Mouse (Mus musculus) heart, embryonic 10.5 days (tissue): ENCODE results near the gene Spred1. TPM values are rescaled to one million over a fixed set of nuclear protein-coding genes. Genes with fewer than 3 reads are reported as not detected.
"Not testable (repeated sequence)": the region's sequence is repeated elsewhere in the genome, so short reads cannot be mapped to it uniquely, and the experiment has no call there.

Experiments
- DNase-seq: peaks from one replicate; pipeline ENCODE4 v3.0.0-alpha.2; 2017; ENCODE audit warnings: low spot score
- H3K27ac ChIP-seq: fragments of 300-500 bp; sonication (generic); 2 replicates; pipeline ENCODE4 v1.5.1; 2016; ENCODE audit warnings: mild to moderate bottlenecking
- H3K27me3 ChIP-seq: fragments of 300-500 bp; sonication (generic); 2 replicates; pipeline ENCODE4 v1.6.1; 2016; ENCODE audit warnings: mild to moderate bottlenecking; ENCODE audit not compliant: poor library complexity, insufficient read depth, severe bottlenecking
- H3K36me3 ChIP-seq: fragments of 300-500 bp; sonication (generic); 2 replicates; pipeline ENCODE4 v1.6.1; 2016; ENCODE audit warnings: mild to moderate bottlenecking, moderate library complexity
- H3K4me1 ChIP-seq: fragments of 300-500 bp; sonication (generic); 2 replicates; pipeline ENCODE4 v1.6.1; 2016; ENCODE audit warnings: mild to moderate bottlenecking
- H3K4me3 ChIP-seq: fragments of 300-500 bp; sonication (generic); 2 replicates; pipeline ENCODE4 v1.5.1; 2016; ENCODE audit warnings: mild to moderate bottlenecking, moderate library complexity
- H3K9me3 ChIP-seq: fragments of 300-500 bp; sonication (generic); 2 replicates; pipeline ENCODE4 v1.6.1; 2016; ENCODE audit warnings: mild to moderate bottlenecking, moderate library complexity
- WGBS: fragments of 180-500 bp; shearing (Covaris S2); methylation state at CpG from one replicate; pipeline ENCODE4 v1.1.7; 2016; 5-methylcytosine and 5-hydroxymethylcytosine counted together
- polyA plus RNA-seq: library from polyadenylated mRNA; unstranded; fragments of >200 nt; fragmentation: Nextera tagmentation; extraction: Ambion mirVana; gene quantifications from 2 replicates; pipeline ENCODE4 v1.2.1, GENCODE M21; 2016

Gene Spred1
- polyA plus RNA-seq, 1 experiment from 2014 or later, result 7.0 TPM

DNA sequence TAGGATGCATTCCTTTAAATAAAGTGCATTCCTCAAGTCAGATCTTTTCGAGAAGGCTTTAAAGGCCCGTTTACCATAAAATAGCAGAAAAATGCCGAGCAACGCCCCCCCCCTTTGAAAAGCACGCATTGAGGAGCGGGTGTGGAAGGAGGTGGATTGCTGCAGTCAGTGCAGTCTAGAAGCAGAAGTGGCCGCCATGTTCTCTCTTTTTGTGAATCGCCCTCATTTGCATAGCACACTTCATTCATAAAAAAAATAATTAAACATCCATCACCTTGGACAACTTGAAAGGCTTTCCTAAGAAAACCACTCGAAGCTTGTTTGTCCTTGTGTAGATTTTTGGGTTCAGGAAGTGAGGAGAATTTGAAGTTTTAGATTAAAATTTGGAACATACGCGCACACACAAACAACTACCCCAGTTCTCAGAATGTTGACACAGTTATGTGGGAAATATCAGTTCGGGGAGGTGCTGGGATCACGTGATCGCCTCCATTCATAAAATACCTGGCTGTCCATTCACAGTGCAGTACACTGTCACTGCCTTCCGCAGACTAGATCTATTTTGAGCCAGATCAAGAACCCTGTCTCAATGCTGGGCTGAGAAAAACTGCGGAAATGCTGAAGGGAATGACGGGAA, 1.6 kb downstream of the Spred1 start:
- H3K9me3 ChIP-seq, result no peaks in the 10 kb centered on the region
- peaks cover 10% of the 10 kb centered on the region for H3K4me1 ChIP-seq
- peak; percentile 89 for DNase-seq
- peak overlapping the region; percentile 96 for H3K4me3 ChIP-seq
- H3K27me3 ChIP-seq, result no peaks in the 10 kb centered on the region
- no peaks in the 10 kb centered on the region for H3K36me3 ChIP-seq
- 8% methylated on average over 17 of the region's 17 CpGs for WGBS
- peak overlapping the region; percentile 99; the same call in 1 of the 2 replicates for H3K27ac ChIP-seq

DNA sequence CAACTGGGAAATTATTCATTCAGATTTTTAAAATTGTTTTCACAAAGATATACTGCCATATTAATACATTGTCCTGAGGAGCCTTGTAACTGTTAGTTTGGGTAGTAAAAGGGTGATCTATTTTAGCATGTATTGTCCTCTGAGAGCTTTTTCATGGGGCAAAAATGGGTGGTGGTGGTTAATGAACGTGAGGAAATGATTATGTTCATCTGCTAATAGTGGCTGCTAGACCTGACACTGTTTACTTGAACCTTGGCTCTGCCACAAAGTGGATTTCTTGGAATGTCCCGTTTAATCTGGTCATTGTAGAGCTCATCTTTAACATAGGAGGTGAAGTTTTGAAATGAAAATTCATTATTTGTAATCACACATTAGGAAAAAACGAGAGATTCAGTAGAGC, 2.5 kb downstream of the Spred1 start:
- Histone ChIP-seq H3K4me1 (peaks cover 16% of the 10 kb centered on the region), H3K9me3 (no peaks in the 10 kb centered on the region), H3K27ac (no peak overlapping the region), H3K36me3 (no peaks in the 10 kb centered on the region), H3K4me3 (peak overlapping the region; percentile 96), H3K27me3 (no peaks in the 10 kb centered on the region)
- no peak for DNase-seq
- WGBS, result 49% methylated on average over 3 of the region's 3 CpGs

DNA sequence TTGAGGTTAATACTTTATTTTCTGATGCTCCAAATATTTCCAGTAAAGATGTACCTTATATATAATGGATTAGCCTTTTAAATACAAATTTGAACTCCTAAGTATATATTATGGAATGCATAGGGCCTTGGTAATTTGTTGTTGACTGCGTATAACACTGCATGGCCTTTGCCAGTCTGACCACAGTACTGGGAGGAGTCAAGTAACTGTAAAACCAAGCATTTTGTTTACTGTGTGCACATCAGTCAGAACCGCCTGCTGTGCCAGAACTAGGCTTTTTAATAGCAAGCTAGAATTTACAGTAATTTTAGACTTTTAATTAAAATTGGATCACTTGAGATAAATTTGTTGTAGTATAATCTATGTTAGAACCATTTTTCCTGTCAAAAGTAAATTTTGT, 3.7 kb downstream of the Spred1 start:
- DNase-seq, result no peak
- no peaks in the 10 kb centered on the region for H3K36me3 ChIP-seq
- WGBS, result 83% methylated on average over 2 of the region's 2 CpGs

DNA sequence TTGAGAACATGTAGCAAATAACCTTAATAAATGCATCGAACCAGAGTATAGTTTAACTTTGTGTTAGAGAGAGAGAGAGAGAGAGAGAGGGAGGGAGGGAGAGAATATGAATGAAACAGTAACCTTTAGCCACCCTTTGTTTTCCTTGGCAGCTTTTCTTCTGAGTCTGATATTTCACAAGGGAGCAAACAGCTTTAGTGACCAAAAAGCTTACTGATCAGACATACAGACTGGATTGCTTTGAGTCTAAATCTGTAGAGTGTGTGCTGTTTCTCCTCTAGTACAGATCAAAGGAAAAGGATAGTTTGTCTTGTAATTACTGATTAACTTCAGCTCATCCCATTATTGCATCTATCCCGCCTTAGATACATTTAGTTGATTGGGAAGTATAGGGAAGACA, 8.0 kb downstream of the Spred1 start:
- 86% methylated on average over 2 of the region's 2 CpGs for WGBS
- Histone ChIP-seq H3K27me3 (no peaks in the 10 kb centered on the region), H3K4me1 (peaks cover 6% of the 10 kb centered on the region; the same call in 1 of the 2 replicates), H3K4me3 (no peak overlapping the region), H3K9me3 (no peaks in the 10 kb centered on the region), H3K27ac (no peak overlapping the region), H3K36me3 (peaks cover 3% of the 10 kb centered on the region; the same call in 1 of the 2 replicates)
- no peak for DNase-seq

More for the DNA sequence above, 3.7 kb downstream of the Spred1 start:
- H3K4me1 ChIP-seq, result peaks cover 6% of the 10 kb centered on the region; the same call in 1 of the 2 replicates
- H3K9me3 ChIP-seq, result no peaks in the 10 kb centered on the region
- no peak overlapping the region for H3K4me3 ChIP-seq
- no peak overlapping the region for H3K27ac ChIP-seq
- H3K27me3 ChIP-seq, result no peaks in the 10 kb centered on the region

DNA sequence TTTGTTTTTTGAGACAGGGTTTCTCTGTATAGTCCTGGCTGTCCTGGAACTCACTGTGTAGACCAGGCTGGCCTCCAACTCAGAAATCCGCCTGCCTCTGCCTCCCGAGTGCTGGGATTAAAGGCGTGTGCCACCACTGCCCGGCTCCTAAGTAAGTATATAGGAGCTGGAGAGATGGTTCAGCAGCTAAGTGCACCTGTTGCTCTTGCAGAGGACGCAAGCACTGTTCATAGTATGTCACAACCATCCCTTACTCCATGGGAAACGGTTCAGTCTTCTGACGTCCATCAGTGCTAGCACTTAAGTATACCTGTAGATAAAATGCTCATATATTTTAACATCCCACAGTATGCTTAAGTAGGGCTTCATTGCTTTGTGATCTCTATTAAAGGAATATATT, 9.9 kb downstream of the Spred1 start:
- not testable (repeated sequence) for H3K27me3 ChIP-seq

DNA sequence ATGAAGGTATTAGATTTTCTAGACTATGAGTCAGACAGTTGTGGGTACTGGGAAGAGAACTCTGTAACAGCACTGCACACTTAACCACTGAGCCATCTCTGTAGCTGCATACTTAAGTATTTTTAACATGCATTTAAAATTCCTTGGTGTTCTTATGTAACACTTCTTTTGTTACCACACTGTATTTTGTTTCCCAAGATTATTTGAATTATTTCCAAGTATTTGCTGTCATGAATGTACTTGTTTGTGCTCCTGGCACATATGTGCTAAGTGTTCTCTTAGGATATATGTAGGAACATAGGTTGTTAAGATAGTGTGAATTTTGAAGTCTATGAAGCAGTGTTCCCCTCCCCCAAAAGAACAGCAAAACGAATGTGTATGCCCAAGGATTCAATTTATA, 10.7 kb downstream of the Spred1 start:
- 74% methylated on average over 1 of the region's 1 CpGs for WGBS
- DNase-seq, result no peak
- no peaks in the 10 kb centered on the region for H3K27me3 ChIP-seq
- no peak overlapping the region for H3K4me3 ChIP-seq
- peaks cover 6% of the 10 kb centered on the region; the same call in 1 of the 2 replicates for H3K4me1 ChIP-seq
- H3K9me3 ChIP-seq, result no peaks in the 10 kb centered on the region
- H3K27ac ChIP-seq, result no peak overlapping the region
- H3K36me3 ChIP-seq, result peaks cover 3% of the 10 kb centered on the region; the same call in 1 of the 2 replicates

More for the DNA sequence above, 9.9 kb downstream of the Spred1 start:
- 90% methylated on average over 7 of the region's 7 CpGs for WGBS
- H3K36me3 ChIP-seq, H3K4me1 ChIP-seq, DNase-seq, H3K9me3 ChIP-seq, H3K4me3 ChIP-seq, H3K27ac ChIP-seq: not testable (repeated sequence)

DNA sequence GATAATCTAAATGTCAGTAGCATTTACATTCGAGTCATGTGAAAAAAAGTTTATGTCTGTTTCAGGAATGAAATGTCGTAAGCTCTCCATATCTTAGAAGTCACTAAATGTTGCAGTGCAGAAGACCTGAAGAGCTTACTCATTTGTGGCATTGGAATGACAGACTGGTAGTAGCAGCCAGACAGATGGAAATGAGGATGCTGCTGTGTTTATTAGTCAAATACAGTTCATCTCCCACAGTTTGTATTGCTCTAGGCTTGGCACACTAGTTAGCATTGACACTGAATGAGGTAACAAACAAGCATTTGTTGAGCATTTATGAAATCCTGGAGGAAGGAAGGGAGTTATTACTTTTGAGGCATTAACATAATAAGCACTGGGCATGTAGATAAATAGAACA, 12.4 kb downstream of the Spred1 start:
- H3K27me3 ChIP-seq, result no peaks in the 10 kb centered on the region
- 87% methylated on average over 2 of the region's 2 CpGs for WGBS
- peaks cover under 1% of the 10 kb centered on the region; the same call in 1 of the 2 replicates for H3K4me1 ChIP-seq
- no peaks in the 10 kb centered on the region for H3K9me3 ChIP-seq
- no peak for DNase-seq
- no peak overlapping the region for H3K27ac ChIP-seq
- H3K36me3 ChIP-seq, result peaks cover 3% of the 10 kb centered on the region; the same call in 1 of the 2 replicates
- H3K4me3 ChIP-seq, result no peak overlapping the region

DNA sequence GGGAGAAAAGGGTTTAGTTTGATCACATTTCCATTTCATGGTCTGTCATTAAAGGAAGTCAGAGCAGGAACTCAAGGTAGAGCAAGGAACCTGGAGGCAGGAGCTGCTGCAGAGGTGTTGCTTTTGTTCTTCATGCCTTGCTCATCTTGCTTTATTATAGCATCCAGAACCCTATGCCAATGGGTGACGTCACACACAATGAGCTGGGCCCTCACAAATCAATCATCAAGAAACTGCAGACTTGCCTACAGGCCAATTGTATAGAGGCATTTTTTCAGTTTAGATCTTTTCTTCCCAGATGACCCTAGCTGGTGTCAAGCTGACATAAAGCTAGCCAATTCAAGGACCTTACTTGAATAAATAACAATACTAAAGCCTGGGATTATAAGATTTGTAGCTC, 16.6 kb downstream of the Spred1 start:
- no peak overlapping the region for H3K4me3 ChIP-seq
- peaks cover 11% of the 10 kb centered on the region for H3K4me1 ChIP-seq
- no peak overlapping the region for H3K27ac ChIP-seq
- no peaks in the 10 kb centered on the region for H3K36me3 ChIP-seq
- WGBS, result 76% methylated on average over 1 of the region's 1 CpGs
- no peak for DNase-seq
- no peaks in the 10 kb centered on the region for H3K27me3 ChIP-seq
- no peaks in the 10 kb centered on the region for H3K9me3 ChIP-seq

DNA sequence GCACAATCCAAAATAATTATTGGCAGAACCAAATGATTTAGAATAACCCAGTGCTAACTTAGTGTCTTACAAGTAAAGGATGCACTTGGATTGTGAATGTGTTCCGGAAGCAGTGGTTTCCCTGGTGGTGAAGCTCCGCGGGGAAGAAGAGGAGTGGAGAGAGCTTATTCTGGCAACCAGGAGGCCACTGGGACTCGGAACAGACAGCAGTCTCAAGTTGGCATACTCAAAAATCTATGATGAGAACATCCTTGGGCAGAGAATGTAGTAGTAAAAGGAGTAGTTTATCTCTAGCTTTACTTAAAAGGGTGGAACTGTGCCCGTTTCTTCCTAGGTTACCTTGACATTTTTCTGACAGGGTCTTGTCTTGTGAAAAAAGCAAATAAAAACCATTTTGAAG, 17.8 kb downstream of the Spred1 start:
- WGBS, result 83% methylated on average over 5 of the region's 5 CpGs

DNA sequence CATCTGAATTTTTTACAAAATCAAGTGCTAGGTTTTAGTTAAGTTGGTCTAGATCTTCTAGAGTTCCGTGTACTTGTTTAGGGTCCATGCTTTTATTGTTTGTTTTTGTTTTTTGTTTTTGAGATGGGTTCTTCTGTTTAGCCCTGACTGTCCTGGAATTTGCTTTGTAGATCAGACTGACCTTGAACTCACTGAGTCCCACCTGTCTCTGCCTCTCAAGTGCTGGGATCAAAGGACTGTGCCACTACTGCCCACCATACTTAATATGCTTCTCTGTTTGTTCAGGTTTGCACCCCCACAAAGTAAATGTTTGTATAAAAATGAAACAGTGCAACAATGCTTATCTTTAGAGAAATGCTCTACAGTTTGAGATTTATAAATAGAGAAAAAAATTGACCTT, 18.8 kb downstream of the Spred1 start:
- DNase-seq, result no peak
- 76% methylated on average over 1 of the region's 1 CpGs for WGBS
- Histone ChIP-seq H3K9me3 (no peaks in the 10 kb centered on the region), H3K4me1 (peaks cover 24% of the 10 kb centered on the region), H3K27ac (no peak overlapping the region), H3K36me3 (no peaks in the 10 kb centered on the region), H3K27me3 (no peaks in the 10 kb centered on the region), H3K4me3 (no peak overlapping the region)

More for the DNA sequence above, 17.8 kb downstream of the Spred1 start:
- H3K27me3 ChIP-seq, result no peaks in the 10 kb centered on the region
- H3K36me3 ChIP-seq, result no peaks in the 10 kb centered on the region
- peaks cover 19% of the 10 kb centered on the region for H3K4me1 ChIP-seq
- no peaks in the 10 kb centered on the region for H3K9me3 ChIP-seq
- no peak overlapping the region for H3K4me3 ChIP-seq
- DNase-seq, result no peak
- no peak overlapping the region for H3K27ac ChIP-seq

DNA sequence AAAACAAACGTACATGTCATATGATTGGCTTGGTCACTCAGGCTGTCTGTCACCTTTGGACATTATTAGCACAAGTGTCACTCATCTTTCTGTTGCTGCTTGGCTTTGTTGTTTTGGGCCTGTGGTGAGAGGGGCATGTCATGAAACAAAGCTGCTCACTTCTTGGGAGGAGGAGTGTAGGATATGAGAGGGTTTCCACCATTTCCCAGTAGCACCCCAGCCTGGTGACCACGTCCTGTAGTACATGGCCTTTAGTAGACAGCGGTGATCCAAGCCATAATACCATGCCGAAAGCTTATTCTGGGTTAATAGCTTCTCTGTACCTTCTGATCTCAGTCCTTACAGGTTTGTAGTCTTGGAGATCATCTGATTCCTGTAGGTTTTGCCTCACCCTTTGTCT, 21.9 kb downstream of the Spred1 start:
- no peaks in the 10 kb centered on the region for H3K27me3 ChIP-seq
- no peaks in the 10 kb centered on the region for H3K9me3 ChIP-seq
- no peak overlapping the region for H3K27ac ChIP-seq
- 91% methylated on average over 4 of the region's 4 CpGs for WGBS
- no peak for DNase-seq
- H3K4me1 ChIP-seq, result peaks cover 24% of the 10 kb centered on the region
- no peaks in the 10 kb centered on the region for H3K36me3 ChIP-seq
- no peak overlapping the region for H3K4me3 ChIP-seq

DNA sequence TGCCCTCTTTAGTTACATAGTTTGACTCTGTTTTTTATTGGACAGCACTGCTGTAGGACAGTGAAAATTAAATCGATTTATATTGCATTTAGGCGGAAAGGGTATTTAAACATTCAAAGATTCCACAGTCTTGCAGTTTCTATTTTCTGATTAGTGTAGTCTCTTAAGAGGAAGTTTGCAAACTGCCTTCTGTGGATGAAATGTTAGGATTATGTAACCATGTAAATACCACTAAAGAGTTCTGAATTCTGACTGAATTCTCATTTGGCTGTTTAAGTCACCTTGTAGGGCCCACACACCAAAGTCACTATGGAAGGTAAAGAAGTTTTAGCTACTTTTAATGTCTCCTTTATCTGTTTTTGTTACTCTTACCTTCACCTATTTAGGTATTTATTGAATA, 24.9 kb downstream of the Spred1 start:
- 89% methylated on average over 2 of the region's 2 CpGs for WGBS

DNA sequence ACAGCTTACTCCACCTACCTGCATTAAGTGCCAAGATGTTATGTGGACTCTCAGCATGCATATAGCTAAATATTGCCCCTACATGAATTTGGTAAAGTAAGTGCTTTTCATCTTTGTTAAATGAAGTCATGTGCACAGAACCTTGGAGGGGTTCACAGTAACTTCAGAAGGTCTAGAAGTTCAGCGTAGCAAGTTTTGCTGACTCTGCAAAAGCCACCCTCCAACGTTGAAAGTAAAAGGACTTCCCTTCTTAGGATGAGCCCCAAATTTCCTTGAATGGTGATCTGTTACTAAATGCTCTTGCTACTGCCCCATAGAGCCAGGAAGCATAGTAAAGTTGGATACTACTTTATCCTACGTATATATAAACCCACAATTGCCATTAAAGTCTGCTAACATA, 25.4 kb downstream of the Spred1 start:
- Histone ChIP-seq H3K4me3 (no peak overlapping the region), H3K9me3 (no peaks in the 10 kb centered on the region), H3K27me3 (no peaks in the 10 kb centered on the region), H3K27ac (no peak overlapping the region), H3K4me1 (peaks cover 13% of the 10 kb centered on the region; the same call in 1 of the 2 replicates), H3K36me3 (no peaks in the 10 kb centered on the region)
- DNase-seq, result no peak
- WGBS, result 87% methylated on average over 3 of the region's 3 CpGs

More for the DNA sequence above, 24.9 kb downstream of the Spred1 start:
- Histone ChIP-seq H3K4me3 (no peak overlapping the region), H3K9me3 (no peaks in the 10 kb centered on the region), H3K27me3 (no peaks in the 10 kb centered on the region), H3K36me3 (no peaks in the 10 kb centered on the region), H3K27ac (no peak overlapping the region), H3K4me1 (peaks cover 13% of the 10 kb centered on the region; the same call in 1 of the 2 replicates)
- DNase-seq, result no peak

DNA sequence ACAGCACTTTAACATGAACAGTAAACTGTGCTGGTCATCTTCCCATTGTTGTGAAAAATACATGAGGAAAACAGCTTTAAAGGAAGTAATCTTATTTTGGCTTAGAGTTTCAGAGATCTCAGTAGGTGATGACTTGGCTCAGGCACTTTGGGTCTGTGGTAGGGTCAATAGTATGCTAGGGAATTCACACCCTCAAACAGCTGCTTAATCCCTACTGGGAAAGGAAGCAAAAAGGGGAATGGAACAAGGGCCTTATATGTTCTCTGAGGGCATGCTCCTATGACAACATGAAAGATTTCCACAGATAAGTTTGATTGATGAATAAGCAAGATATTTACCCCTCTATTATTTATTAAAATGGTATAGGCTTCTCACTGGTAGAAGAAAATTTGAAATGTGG, 31.0 kb downstream of the Spred1 start:
- Histone ChIP-seq H3K4me1 (no peaks in the 10 kb centered on the region; the same call in 1 of the 2 replicates), H3K27me3 (no peaks in the 10 kb centered on the region), H3K36me3 (no peaks in the 10 kb centered on the region), H3K9me3 (no peaks in the 10 kb centered on the region), H3K4me3 (no peak overlapping the region), H3K27ac (no peak overlapping the region)
- no peak for DNase-seq
